Mouse (Mus musculus) liver, embryonic 14.5 days (tissue): ENCODE measurements around the gene Smyd3. TPM values are rescaled to one million over a fixed set of nuclear protein-coding genes. Genes with fewer than 3 reads are reported as not detected.

Experiments
- ATAC-seq: fragments of 200-750 bp; cut with Nextera tagmentation; 2 replicates; pipeline ENCODE4 v1.8.0; 2017; ENCODE audit warnings: moderate number of reproducible peaks, mild to moderate bottlenecking, moderate library complexity; ENCODE audit not compliant: insufficient read depth
- DNase-seq, 3 experiments: peaks; one replicate each; pipeline ENCODE4 v3.0.0-alpha.2; 2012 to 2013; ENCODE audit warnings: low read depth in 3 of 3, low spot score in 3 of 3
- H3K27ac ChIP-seq: fragments of 300-500 bp; sonication (generic); 2 replicates; pipeline ENCODE4 v1.5.1; 2014; ENCODE audit warnings: moderate library complexity, mild to moderate bottlenecking, control low read depth, inconsistent platforms
- H3K27me3 ChIP-seq: fragments of 300-500 bp; sonication (generic); 2 replicates; pipeline ENCODE4 v1.6.1; 2014; ENCODE audit warnings: mild to moderate bottlenecking, low read length, moderate library complexity; ENCODE audit not compliant: control insufficient read depth, insufficient read depth
- H3K36me3 ChIP-seq: fragments of 300-500 bp; sonication (generic); replicated peaks from 2 replicates; pipeline ENCODE4 v1.6.1; 2014; ENCODE audit warnings: low read depth; ENCODE audit not compliant: control insufficient read depth, insufficient read depth
- H3K4me1 ChIP-seq, 2 experiments: fragments of 200-500 bp in 1 of 2; fragments of 300-500 bp in 1 of 2; sonication (generic) in 1 of 2; replicated peaks; 2 replicates each; pipeline ENCODE4 v1.6.1; 2012 to 2014; ENCODE audit warnings: antibody characterized with exemption in 1 of 2, inconsistent platforms in 1 of 2, low read length in 1 of 2; ENCODE audit not compliant: control insufficient read depth in 2 of 2, insufficient read depth in 2 of 2
- H3K4me2 ChIP-seq: fragments of 300-500 bp; sonication (generic); 2 replicates; pipeline ENCODE4 v1.6.1; 2014; ENCODE audit warnings: low read depth, mild to moderate bottlenecking, control low read depth, moderate library complexity
- H3K4me3 ChIP-seq, 2 experiments: fragments of 200-500 bp in 1 of 2; fragments of 300-500 bp in 1 of 2; sonication (generic) in 1 of 2; 2 replicates each; pipeline ENCODE4 v1.5.1; 2012 to 2014; ENCODE audit warnings: low read depth in 2 of 2, low read length in 2 of 2, mild to moderate bottlenecking in 2 of 2, control low read depth in 1 of 2, inconsistent platforms in 1 of 2, moderate library complexity in 1 of 2; ENCODE audit not compliant: insufficient read depth in 1 of 2
- H3K9ac ChIP-seq: fragments of 300-500 bp; sonication (generic); replicated peaks from 2 replicates; pipeline ENCODE4 v1.6.1; 2014; ENCODE audit warnings: mild to moderate bottlenecking, control low read depth, moderate library complexity
- H3K9me3 ChIP-seq: fragments of 300-500 bp; sonication (generic); 2 replicates; pipeline ENCODE4 v1.6.1; 2016; ENCODE audit warnings: low read length, mixed read lengths; ENCODE audit not compliant: control insufficient read depth
- CTCF ChIP-seq: IDR thresholded peaks from 2 replicates; pipeline ENCODE4 v1.5.1; 2016; ENCODE audit warnings: antibody characterized with exemption, low read depth, control low read depth
- EP300 ChIP-seq: IDR thresholded peaks from 2 replicates; pipeline ENCODE4 v1.6.1; 2016; ENCODE audit warnings: antibody characterized with exemption, low read depth
- WGBS: fragments of 180-500 bp; shearing (Covaris S2); extraction: QIAGEN DNeasy Blood & Tissue Kit; methylation state at CpG from one replicate; pipeline ENCODE4 v1.1.7; 2014; ENCODE audit not compliant: insufficient replicate concordance; 5-methylcytosine and 5-hydroxymethylcytosine counted together
- polyA plus RNA-seq, 2 experiments: library from polyadenylated mRNA; depleted of rRNA in 1 of 2; stranded (reverse) in 1 of 2; unstranded in 1 of 2; fragments of >200 nt; fragmentation: Nextera tagmentation in 1 of 2; extraction: Ambion mirVana in 1 of 2; gene quantifications; 2 replicates each; pipeline versions ENCODE4 v1.2.1 to v1.2.3; 2012 to 2014

Gene Smyd3
- polyA plus RNA-seq, 2 experiments = 2.6 to 6.6 TPM

DNA sequence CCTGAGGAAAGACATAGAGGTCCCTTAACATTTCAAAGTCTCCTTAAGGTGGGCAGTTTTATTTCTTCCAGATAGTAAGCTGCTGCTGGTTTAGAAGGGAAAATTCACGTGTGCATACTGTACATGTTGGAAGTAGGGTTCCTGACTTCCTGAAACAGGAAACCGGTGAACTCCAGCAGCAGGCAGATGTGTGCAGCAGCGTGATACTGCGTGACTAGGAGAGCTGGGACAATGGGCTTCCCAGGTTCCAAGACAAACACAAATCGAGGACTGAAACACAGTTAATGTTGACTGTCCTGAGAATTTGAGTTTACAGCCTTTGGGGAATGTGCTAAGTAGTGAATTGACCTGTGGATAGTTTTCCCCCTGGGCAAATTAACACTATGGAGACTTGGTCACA is 434.7 kb downstream of the Smyd3 start:
- Histone ChIP-seq H3K27ac (no peak overlapping the region), H3K36me3 (no peaks in the 10 kb centered on the region), H3K9me3 (no peaks in the 10 kb centered on the region), H3K4me3 (no peak overlapping the region), H3K27me3 (no peaks in the 10 kb centered on the region), H3K4me1 (peaks cover 0 to 3% of the 10 kb centered on the region in 2 experiments; a peak in 2 of 4 replicates), H3K4me2 (no peak overlapping the region), H3K9ac (no peak overlapping the region)
- TF ChIP-seq EP300 = no peak
- TF ChIP-seq CTCF = no peak
- no peak for DNase-seq
- no peak for ATAC-seq
- 49% methylated on average over 5 of the region's 5 CpGs for WGBS

DNA sequence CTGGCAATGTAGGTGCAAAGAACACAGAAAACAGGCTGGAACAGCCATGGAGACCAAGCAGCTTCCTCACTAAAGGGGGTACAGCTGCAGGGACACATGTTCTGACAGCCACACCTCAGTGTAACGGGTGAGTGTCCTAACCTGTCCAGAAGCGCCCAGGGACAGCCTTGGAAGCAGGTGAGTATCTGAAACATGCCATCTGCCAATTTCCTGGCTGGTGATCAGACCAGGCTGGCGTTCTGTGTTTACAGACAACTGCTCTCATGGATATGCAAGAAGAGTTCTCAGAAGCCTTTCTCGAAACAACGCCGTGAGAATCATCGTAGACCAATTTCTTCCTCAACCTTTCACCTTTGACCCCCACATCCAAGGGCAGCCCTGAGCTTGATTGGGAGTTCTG is 444.0 kb downstream of the Smyd3 start:
- no peaks in the 10 kb centered on the region for H3K36me3 ChIP-seq
- H3K9ac ChIP-seq = no peak overlapping the region
- no peak overlapping the region for H3K4me3 ChIP-seq
- H3K4me1 ChIP-seq = no peaks in the 10 kb centered on the region
- no peak for ATAC-seq
- H3K4me2 ChIP-seq = no peak overlapping the region
- DNase-seq = no peak
- no peaks in the 10 kb centered on the region for H3K9me3 ChIP-seq
- no peak overlapping the region for H3K27ac ChIP-seq
- WGBS = 83% methylated on average over 7 of the region's 7 CpGs
- TF ChIP-seq CTCF = no peak
- no peak for TF ChIP-seq EP300
- no peaks in the 10 kb centered on the region for H3K27me3 ChIP-seq

DNA sequence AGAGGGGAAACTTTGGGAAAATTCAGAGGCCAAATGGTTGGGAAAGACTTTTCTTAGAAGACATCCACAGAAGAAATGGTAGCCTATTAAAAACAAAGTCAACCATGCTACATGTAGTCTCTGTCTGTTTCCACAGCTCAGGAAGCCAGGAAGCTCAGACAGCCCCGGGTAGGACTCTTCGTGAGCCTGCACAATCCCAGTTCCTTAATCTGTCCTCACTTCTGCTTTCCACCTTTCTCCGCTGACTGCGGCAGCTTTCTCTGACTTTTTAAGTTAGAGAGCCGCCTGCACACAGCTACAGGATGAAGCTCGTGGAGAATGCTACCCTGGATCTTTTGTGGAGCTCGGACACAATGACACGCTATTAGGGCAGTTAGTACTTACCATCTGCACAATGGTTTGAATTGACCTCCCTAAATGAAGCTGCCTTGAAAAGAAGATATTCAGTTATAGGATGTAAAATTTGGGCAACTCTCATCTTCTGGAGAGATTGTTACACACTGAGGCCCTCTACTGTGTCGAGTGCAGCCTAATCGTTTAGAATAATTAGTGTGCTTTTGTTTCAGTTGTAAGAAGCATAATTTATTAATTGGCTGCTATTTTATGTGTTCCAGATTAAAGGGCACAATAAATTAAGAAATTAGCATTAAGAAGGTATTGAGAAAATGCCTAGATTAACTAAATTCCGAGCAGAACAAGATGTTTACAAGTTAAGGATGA is 444.7 kb downstream of the Smyd3 start:
- TF ChIP-seq CTCF = no peak
- no peak for TF ChIP-seq EP300
- Histone ChIP-seq H3K9ac (no peak overlapping the region), H3K4me1 (no peaks in the 10 kb centered on the region), H3K4me3 (no peak overlapping the region), H3K4me2 (no peak overlapping the region), H3K9me3 (no peaks in the 10 kb centered on the region), H3K27me3 (no peaks in the 10 kb centered on the region), H3K36me3 (no peaks in the 10 kb centered on the region), H3K27ac (no peak overlapping the region)
- DNase-seq (no peak), ATAC-seq (no peak)
- WGBS = 38% methylated on average over 11 of the region's 11 CpGs

DNA sequence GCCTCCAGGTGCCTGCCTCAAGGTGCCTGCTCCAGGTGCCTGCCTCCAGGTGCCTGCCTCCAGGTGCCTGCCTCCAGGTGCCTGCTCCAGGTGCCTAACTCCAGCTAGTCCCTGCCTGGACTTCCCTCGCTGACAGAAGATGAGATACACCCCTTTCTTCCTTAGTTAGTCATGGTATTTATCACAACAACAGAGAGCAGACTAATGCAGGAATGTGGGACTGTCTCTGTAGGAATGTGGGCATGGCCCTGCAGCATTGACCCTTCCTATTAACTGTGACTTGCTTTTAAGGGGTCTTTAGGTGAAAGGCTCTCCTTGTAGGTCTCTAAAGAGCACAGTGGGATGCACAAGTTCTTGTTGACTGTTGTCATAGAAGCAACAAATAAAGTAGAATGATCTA is 445.4 kb downstream of the Smyd3 start:
- Histone ChIP-seq H3K27me3 (no peaks in the 10 kb centered on the region), H3K9ac (no peak overlapping the region), H3K9me3 (no peaks in the 10 kb centered on the region), H3K36me3 (no peaks in the 10 kb centered on the region), H3K4me1 (no peaks in the 10 kb centered on the region), H3K4me2 (no peak overlapping the region), H3K27ac (no peak overlapping the region), H3K4me3 (no peak overlapping the region)
- ATAC-seq = no peak
- WGBS = 50% methylated on average over 1 of the region's 1 CpGs
- TF ChIP-seq EP300 = no peak
- DNase-seq = no peak

DNA sequence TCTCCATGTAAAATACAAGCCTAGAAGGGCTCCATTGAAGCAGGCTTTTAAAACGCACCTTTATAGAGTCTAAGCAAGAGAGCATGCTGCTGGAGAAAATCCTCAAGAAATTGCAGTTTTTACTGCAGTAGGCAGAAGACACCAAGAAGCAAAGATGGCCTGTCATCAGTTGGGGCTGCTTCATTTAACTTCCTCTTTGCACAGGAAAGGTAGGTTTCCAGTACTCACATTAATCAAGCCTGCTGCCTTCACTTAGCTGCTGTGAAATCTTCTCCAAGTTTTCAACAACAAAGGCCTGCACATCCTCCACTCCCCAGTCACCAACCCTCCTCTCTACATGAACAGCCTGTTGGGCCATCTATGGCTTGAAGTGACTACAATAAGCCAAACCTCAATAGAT is 448.9 kb downstream of the Smyd3 start:
- TF ChIP-seq CTCF = no peak
- TF ChIP-seq EP300 = no peak
- no peaks in the 10 kb centered on the region for H3K27me3 ChIP-seq
- no peaks in the 10 kb centered on the region for H3K4me1 ChIP-seq
- ATAC-seq (no peak), DNase-seq (no peak)
- no peaks in the 10 kb centered on the region for H3K36me3 ChIP-seq
- no peaks in the 10 kb centered on the region for H3K9me3 ChIP-seq
- no peak overlapping the region for H3K9ac ChIP-seq
- 54% methylated on average over 1 of the region's 1 CpGs for WGBS
- no peak overlapping the region for H3K27ac ChIP-seq
- H3K4me2 ChIP-seq = no peak overlapping the region
- no peak overlapping the region for H3K4me3 ChIP-seq
